Mouse (Mus musculus) forebrain, embryonic 14.5 days (tissue): Measurements from ENCODE around the gene Clec16a. TPM values are rescaled to one million over a fixed set of nuclear protein-coding genes. Genes with fewer than 3 reads are reported as not detected.

Experiments used
- ATAC-seq: fragments of 200-750 bp; cut with Nextera tagmentation; 2 replicates; pipeline ENCODE4 v1.8.0; 2017; ENCODE audit warnings: mild to moderate bottlenecking, moderate library complexity
- DNase-seq: peaks from one replicate; pipeline ENCODE4 v3.0.0-alpha.2; 2015; ENCODE audit warnings: low spot score
- H3K27ac ChIP-seq: fragments of 300-500 bp; sonication (generic); 2 replicates; pipeline ENCODE4 v1.5.1; 2014; ENCODE audit warnings: low read depth, mild to moderate bottlenecking, control low read depth, low read length, moderate library complexity
- H3K27me3 ChIP-seq: fragments of 300-500 bp; sonication (generic); replicated peaks from 2 replicates; pipeline ENCODE4 v1.6.1; 2014; ENCODE audit warnings: low read length, control low read depth, mixed read lengths; ENCODE audit not compliant: control insufficient read depth, insufficient read depth
- H3K36me3 ChIP-seq: fragments of 300-500 bp; sonication (generic); 2 replicates; pipeline ENCODE4 v1.6.1; 2014; ENCODE audit warnings: low read length, control low read depth; ENCODE audit not compliant: control insufficient read depth, insufficient read depth
- H3K4me1 ChIP-seq: fragments of 300-500 bp; sonication (generic); 2 replicates; pipeline ENCODE4 v1.6.1; 2014; ENCODE audit warnings: antibody characterized with exemption, low read length, control low read depth; ENCODE audit not compliant: control insufficient read depth, insufficient read depth
- H3K4me2 ChIP-seq: fragments of 300-500 bp; sonication (generic); 2 replicates; pipeline ENCODE4 v1.6.1; 2014; ENCODE audit warnings: mild to moderate bottlenecking, control low read depth, low read length
- H3K4me3 ChIP-seq: fragments of 300-500 bp; sonication (generic); 2 replicates; pipeline ENCODE4 v1.5.1; 2014; ENCODE audit warnings: low read depth, low read length, control low read depth
- H3K9ac ChIP-seq: fragments of 300-500 bp; sonication (generic); 2 replicates; pipeline ENCODE4 v1.6.1; 2014; ENCODE audit warnings: mild to moderate bottlenecking, low read length, control low read depth, moderate library complexity
- H3K9me3 ChIP-seq: fragments of 300-500 bp; sonication (generic); replicated peaks from 2 replicates; pipeline ENCODE4 v1.6.1; 2016; ENCODE audit warnings: low read length, control low read depth, mixed read lengths; ENCODE audit not compliant: control insufficient read depth
- WGBS: fragments of 180-500 bp; shearing (Covaris S2); extraction: QIAGEN DNeasy Blood & Tissue Kit; methylation state at CpG from one replicate; pipeline ENCODE4 v1.1.7; 2014; 5-methylcytosine and 5-hydroxymethylcytosine counted together
- polyA plus RNA-seq: library from polyadenylated mRNA; unstranded; fragments of >200 nt; fragmentation: Nextera tagmentation; extraction: Ambion mirVana; gene quantifications from 2 replicates; pipeline ENCODE4 v1.2.1, GENCODE M21; 2014

Gene Clec16a
- polyA plus RNA-seq, 1 experiment from 2014 or later, result 50.2 TPM

DNA sequence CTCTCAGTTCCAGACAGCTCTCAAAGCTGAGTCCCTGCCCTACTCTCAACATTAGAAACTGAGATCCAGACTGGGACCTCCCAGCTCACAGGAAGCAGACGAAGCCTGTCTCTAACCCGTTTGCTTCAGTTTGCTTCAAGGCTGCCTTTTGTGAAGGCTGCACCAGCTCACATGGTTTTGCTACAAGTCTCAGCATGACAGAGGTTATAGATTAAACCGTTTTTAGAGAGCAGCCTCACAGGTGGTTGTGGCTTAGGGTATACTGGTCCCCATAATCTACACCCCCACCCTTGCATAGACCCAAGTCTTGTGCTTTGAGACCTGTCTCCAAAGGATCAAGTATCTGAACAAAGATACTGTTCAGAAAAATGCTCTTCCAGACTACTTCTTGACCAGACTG is 154.2 kb downstream of the Clec16a start:
- H3K27me3 ChIP-seq, result no peaks in the 10 kb centered on the region
- no peak for DNase-seq
- no peaks in the 10 kb centered on the region for H3K36me3 ChIP-seq
- no peak for ATAC-seq
- no peak overlapping the region for H3K9ac ChIP-seq
- H3K4me3 ChIP-seq, result no peak overlapping the region
- no peaks in the 10 kb centered on the region for H3K4me1 ChIP-seq
- no peak overlapping the region for H3K27ac ChIP-seq
- H3K9me3 ChIP-seq, result no peaks in the 10 kb centered on the region
- H3K4me2 ChIP-seq, result no peak overlapping the region
- 84% methylated on average over 3 of the region's 3 CpGs for WGBS

- DNase-seq (no peak), ATAC-seq (no peak)
- Histone ChIP-seq H3K36me3 (no peaks in the 10 kb centered on the region), H3K9ac (no peak overlapping the region), H3K4me3 (no peak overlapping the region), H3K4me2 (no peak overlapping the region), H3K9me3 (no peaks in the 10 kb centered on the region), H3K4me1 (no peaks in the 10 kb centered on the region), H3K27me3 (no peaks in the 10 kb centered on the region), H3K27ac (no peak overlapping the region)
- WGBS, result 8% methylated on average over 2 of the region's 2 CpGs
Observed at GRCm38 (mm10) chr16:10700160-10700559, 155.0 kb downstream of the Clec16a start.

GRCm38 (mm10) chr16:10702399-10702798 is 157.3 kb downstream of the Clec16a start:
- Histone ChIP-seq H3K4me1 (no peaks in the 10 kb centered on the region), H3K4me2 (no peak overlapping the region), H3K27ac (no peak overlapping the region), H3K9ac (no peak overlapping the region), H3K36me3 (no peaks in the 10 kb centered on the region), H3K9me3 (no peaks in the 10 kb centered on the region), H3K27me3 (no peaks in the 10 kb centered on the region), H3K4me3 (no peak overlapping the region)
- DNase-seq, result no peak
- no peak for ATAC-seq
- WGBS, result 89% methylated on average over 2 of the region's 2 CpGs

GRCm38 (mm10) chr16:10703932-10704331 is 158.8 kb downstream of the Clec16a start:
- Histone ChIP-seq H3K4me1 (no peaks in the 10 kb centered on the region), H3K27me3 (no peaks in the 10 kb centered on the region), H3K9ac (no peak overlapping the region), H3K4me2 (no peak overlapping the region), H3K36me3 (no peaks in the 10 kb centered on the region), H3K4me3 (no peak overlapping the region), H3K9me3 (no peaks in the 10 kb centered on the region), H3K27ac (no peak overlapping the region)
- ATAC-seq (no peak), DNase-seq (no peak)
- 73% methylated on average over 4 of the region's 4 CpGs for WGBS

DNA sequence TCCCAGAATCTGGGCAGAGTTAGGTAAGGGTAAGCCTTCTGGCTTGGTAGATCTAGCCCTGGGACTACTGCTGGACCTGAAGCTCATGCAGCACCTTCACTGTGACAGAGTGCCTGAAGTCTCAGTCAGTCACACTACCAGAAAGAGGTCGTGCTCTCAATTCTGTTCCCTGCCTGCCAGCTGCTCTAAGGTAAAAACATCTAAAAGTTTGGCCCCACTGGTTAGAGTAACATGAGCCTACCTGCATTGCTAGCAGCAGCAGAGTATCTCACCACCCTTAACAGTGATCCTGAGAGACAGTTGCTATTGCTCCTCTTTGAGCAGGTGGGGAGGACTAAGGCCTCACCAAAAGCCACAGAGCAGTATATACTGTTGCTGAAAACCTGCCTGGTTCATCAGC is 160.3 kb downstream of the Clec16a start:
- Histone ChIP-seq H3K27ac (no peak overlapping the region), H3K4me1 (no peaks in the 10 kb centered on the region), H3K9me3 (no peaks in the 10 kb centered on the region), H3K4me3 (no peak overlapping the region), H3K9ac (no peak overlapping the region), H3K4me2 (no peak overlapping the region), H3K27me3 (no peaks in the 10 kb centered on the region), H3K36me3 (no peaks in the 10 kb centered on the region)
- DNase-seq (no peak), ATAC-seq (no peak)
- 74% methylated on average over 1 of the region's 1 CpGs for WGBS

GRCm38 (mm10) chr16:10711524-10711923 is 166.4 kb downstream of the Clec16a start:
- WGBS, result 79% methylated on average over 1 of the region's 1 CpGs
- no peak for ATAC-seq
- no peaks in the 10 kb centered on the region for H3K36me3 ChIP-seq

DNA sequence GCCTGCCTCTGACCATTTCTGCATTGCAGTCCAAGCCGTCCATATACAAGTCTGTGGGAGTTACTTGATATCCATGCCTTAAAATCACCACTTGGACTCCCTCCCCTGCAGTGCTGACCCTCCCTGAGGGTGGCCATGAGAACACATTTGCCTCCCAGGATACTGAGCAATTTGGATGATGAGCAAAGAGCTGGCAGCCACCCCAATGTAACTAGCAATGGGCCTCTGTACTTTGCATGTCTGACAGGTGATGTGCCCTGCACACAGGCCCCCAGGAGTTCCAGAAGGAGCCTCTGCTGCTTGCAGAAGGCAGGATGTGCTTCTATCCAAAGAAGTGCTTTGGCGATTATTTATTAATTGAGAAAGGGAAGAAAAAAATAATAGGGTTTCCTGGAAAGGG is 167.9 kb downstream of the Clec16a start:
- ATAC-seq, result no peak

More at GRCm38 (mm10) chr16:10711524-10711923, 166.4 kb downstream of the Clec16a start:
- H3K27me3 ChIP-seq, result no peaks in the 10 kb centered on the region
- H3K4me1 ChIP-seq, result no peaks in the 10 kb centered on the region
- H3K27ac ChIP-seq, result no peak overlapping the region
- H3K9me3 ChIP-seq, result no peaks in the 10 kb centered on the region
- H3K4me3 ChIP-seq, result no peak overlapping the region
- no peak overlapping the region for H3K4me2 ChIP-seq
- DNase-seq, result no peak
- H3K9ac ChIP-seq, result no peak overlapping the region

GRCm38 (mm10) chr16:10713441-10714239 is 168.5 kb downstream of the Clec16a start:
- 61% methylated on average over 7 of the region's 7 CpGs for WGBS
- H3K4me1 ChIP-seq, result no peaks in the 10 kb centered on the region
- no peak overlapping the region for H3K4me3 ChIP-seq
- no peaks in the 10 kb centered on the region for H3K36me3 ChIP-seq
- no peak for DNase-seq
- H3K9ac ChIP-seq, result no peak overlapping the region
- ATAC-seq, result no peak
- H3K27me3 ChIP-seq, result no peaks in the 10 kb centered on the region
- H3K4me2 ChIP-seq, result no peak overlapping the region
- H3K9me3 ChIP-seq, result no peaks in the 10 kb centered on the region
- no peak overlapping the region for H3K27ac ChIP-seq

More for the DNA sequence above, 167.9 kb downstream of the Clec16a start:
- Histone ChIP-seq H3K4me3 (no peak overlapping the region), H3K27ac (no peak overlapping the region), H3K9me3 (no peaks in the 10 kb centered on the region), H3K27me3 (no peaks in the 10 kb centered on the region), H3K4me1 (no peaks in the 10 kb centered on the region), H3K4me2 (no peak overlapping the region), H3K36me3 (no peaks in the 10 kb centered on the region), H3K9ac (no peak overlapping the region)
- 55% methylated on average over 2 of the region's 2 CpGs for WGBS
- no peak for DNase-seq

- no peak for DNase-seq
Observed at GRCm38 (mm10) chr16:10715211-10715610, 170.1 kb downstream of the Clec16a start.

More at GRCm38 (mm10) chr16:10715211-10715610, 170.1 kb downstream of the Clec16a start:
- WGBS, result 82% methylated on average over 5 of the region's 5 CpGs
- Histone ChIP-seq H3K4me1 (no peaks in the 10 kb centered on the region), H3K27me3 (no peaks in the 10 kb centered on the region), H3K36me3 (no peaks in the 10 kb centered on the region), H3K4me3 (no peak overlapping the region), H3K9ac (no peak overlapping the region), H3K27ac (no peak overlapping the region), H3K9me3 (no peaks in the 10 kb centered on the region), H3K4me2 (no peak overlapping the region)
- ATAC-seq, result no peak
